Mouse (Mus musculus) hindbrain, postnatal 0 days (tissue): ENCODE measurements around the gene Actr10. TPM values are rescaled to one million over a fixed set of nuclear protein-coding genes. Genes with fewer than 3 reads are reported as not detected.
A peak's percentile ranks its signal among the peaks of the same experiment; 100 is the strongest.

Experiments used
- ATAC-seq: fragments of 200-750 bp; cut with Nextera tagmentation; 2 replicates; pipeline ENCODE4 v1.8.0; 2017; ENCODE audit warnings: mild to moderate bottlenecking, moderate TSS enrichment, moderate library complexity
- DNase-seq: peaks from one replicate; pipeline ENCODE4 v3.0.0-alpha.2; 2015; ENCODE audit warnings: low spot score
- H3K27ac ChIP-seq: fragments of 300-500 bp; sonication (generic); 2 replicates; pipeline ENCODE4 v1.5.1; 2014; ENCODE audit warnings: mild to moderate bottlenecking
- H3K27me3 ChIP-seq: fragments of 300-500 bp; sonication (generic); 2 replicates; pipeline ENCODE4 v1.6.1; 2014; ENCODE audit warnings: low read length, mixed read lengths; ENCODE audit not compliant: insufficient read depth
- H3K36me3 ChIP-seq: fragments of 300-500 bp; sonication (generic); 2 replicates; pipeline ENCODE4 v1.6.1; 2014; ENCODE audit warnings: low read length, mixed read lengths; ENCODE audit not compliant: insufficient read depth
- H3K4me1 ChIP-seq: fragments of 300-500 bp; sonication (generic); 2 replicates; pipeline ENCODE4 v1.6.1; 2014; ENCODE audit warnings: antibody characterized with exemption, low read length, mixed read lengths; ENCODE audit not compliant: insufficient read depth
- H3K4me2 ChIP-seq: fragments of 300-500 bp; sonication (generic); 2 replicates; pipeline ENCODE4 v1.6.1; 2014; ENCODE audit warnings: low read depth, mild to moderate bottlenecking, low read length, moderate library complexity, mixed read lengths
- H3K4me3 ChIP-seq: fragments of 300-500 bp; sonication (generic); 2 replicates; pipeline ENCODE4 v1.5.1; 2014; ENCODE audit warnings: low read length
- H3K9ac ChIP-seq: fragments of 300-500 bp; sonication (generic); replicated peaks from 2 replicates; pipeline ENCODE4 v1.6.1; 2014; ENCODE audit warnings: mild to moderate bottlenecking, low read length, moderate library complexity, mixed read lengths
- H3K9me3 ChIP-seq: fragments of 300-500 bp; sonication (generic); 2 replicates; pipeline ENCODE4 v1.6.1; 2016; ENCODE audit warnings: low read length, mixed read lengths
- CTCF ChIP-seq: IDR thresholded peaks from 2 replicates; pipeline ENCODE4 v1.5.1; 2016; ENCODE audit warnings: antibody characterized with exemption, control low read depth, low read depth
- WGBS: fragments of 180-500 bp; shearing (Covaris S2); extraction: QIAGEN DNeasy Blood & Tissue Kit; methylation state at CpG from one replicate; pipeline ENCODE4 v1.1.7; 2014; 5-methylcytosine and 5-hydroxymethylcytosine counted together
- polyA plus RNA-seq: library from polyadenylated mRNA; unstranded; fragments of >200 nt; fragmentation: Nextera tagmentation; extraction: Ambion mirVana; gene quantifications from 2 replicates; pipeline ENCODE4 v1.2.1, GENCODE M21; 2015
- total RNA-seq: library from RNA; depleted of rRNA; stranded (reverse); fragments of >200 nt; gene quantifications from 2 replicates; pipeline ENCODE4 v1.2.3, GENCODE M21; 2014; rRNA removed

The Actr10 gene
- total and polyA plus RNA-seq, 2 experiments from 2014 or later = 123 to 176 TPM

DNA sequence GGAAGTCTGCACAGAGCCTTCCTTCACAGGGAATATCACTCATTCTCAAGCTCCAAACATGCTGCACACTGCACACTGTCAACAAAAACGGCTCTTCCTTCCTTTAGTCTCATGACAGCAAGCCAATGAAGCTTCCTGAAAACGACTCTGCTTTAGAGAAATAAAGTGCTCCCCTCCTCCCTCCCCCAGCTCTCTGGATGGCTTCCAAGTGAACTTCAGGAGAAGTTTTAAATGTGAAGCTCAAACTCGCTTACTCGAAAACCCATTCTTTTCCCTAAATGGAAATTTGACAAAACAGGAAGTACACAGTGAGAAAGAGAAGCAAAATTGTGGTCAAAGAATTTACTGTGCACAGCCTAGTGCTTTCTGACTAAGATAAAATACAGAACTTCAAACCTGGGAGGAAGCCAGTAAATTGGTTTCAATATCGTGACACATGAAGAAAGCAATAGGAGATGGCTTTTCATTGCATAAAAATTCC, 61.8 kb downstream of the Actr10 start:
- DNase-seq (peak; percentile 41), ATAC-seq (no peak)
- Histone ChIP-seq H3K9ac (no peak overlapping the region), H3K27ac (peak overlapping the region; percentile 36), H3K36me3 (peaks cover 26% of the 10 kb centered on the region), H3K4me2 (peak overlapping the region; percentile 25; the same call in 1 of the 2 replicates), H3K27me3 (no peaks in the 10 kb centered on the region), H3K9me3 (no peaks in the 10 kb centered on the region), H3K4me3 (no peak overlapping the region), H3K4me1 (no peaks in the 10 kb centered on the region)
- WGBS = 30% methylated on average over 5 of the region's 5 CpGs
- TF ChIP-seq CTCF = no peak

DNA sequence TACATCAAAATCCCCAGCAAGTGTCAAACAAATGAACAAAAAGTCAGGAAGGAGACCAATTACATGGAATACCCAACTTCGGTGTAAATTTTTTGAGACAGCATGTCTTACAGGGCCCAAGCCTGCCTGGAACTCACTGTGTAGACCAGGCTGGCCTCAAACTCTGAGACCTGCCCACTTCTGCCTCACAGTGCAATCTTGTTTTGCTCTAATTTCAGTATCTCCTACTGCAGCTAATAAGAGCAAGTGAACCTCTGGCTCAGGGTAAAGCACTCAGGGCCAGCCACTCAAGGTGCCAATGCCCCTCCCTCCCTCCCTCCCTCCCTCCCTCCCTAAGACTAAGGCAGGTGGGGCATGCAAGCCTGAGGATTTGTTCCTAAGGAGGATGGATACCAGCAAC, 62.7 kb downstream of the Actr10 start:
- WGBS = 82% methylated on average over 1 of the region's 1 CpGs
- H3K9me3 ChIP-seq = no peaks in the 10 kb centered on the region
- H3K36me3 ChIP-seq = peaks cover 30% of the 10 kb centered on the region
- H3K27ac ChIP-seq = no peak overlapping the region
- H3K9ac ChIP-seq = no peak overlapping the region
- no peaks in the 10 kb centered on the region for H3K27me3 ChIP-seq
- H3K4me3 ChIP-seq = no peak overlapping the region
- no peak for TF ChIP-seq CTCF
- ATAC-seq = no peak
- no peak for DNase-seq
- no peaks in the 10 kb centered on the region for H3K4me1 ChIP-seq
- no peak overlapping the region for H3K4me2 ChIP-seq

GRCm38 (mm10) chr12:71001456-71001855, 63.8 kb downstream of the Actr10 start:
- Histone ChIP-seq H3K9me3 (no peaks in the 10 kb centered on the region), H3K36me3 (peaks cover 30% of the 10 kb centered on the region), H3K27me3 (no peaks in the 10 kb centered on the region), H3K4me1 (no peaks in the 10 kb centered on the region), H3K27ac (peak overlapping the region; percentile 8; the same call in 1 of the 2 replicates), H3K4me2 (no peak overlapping the region), H3K9ac (no peak overlapping the region), H3K4me3 (no peak overlapping the region)
- WGBS = 49% methylated on average over 6 of the region's 6 CpGs
- DNase-seq (peak; percentile 8), ATAC-seq (no peak)
- TF ChIP-seq CTCF = no peak

DNA sequence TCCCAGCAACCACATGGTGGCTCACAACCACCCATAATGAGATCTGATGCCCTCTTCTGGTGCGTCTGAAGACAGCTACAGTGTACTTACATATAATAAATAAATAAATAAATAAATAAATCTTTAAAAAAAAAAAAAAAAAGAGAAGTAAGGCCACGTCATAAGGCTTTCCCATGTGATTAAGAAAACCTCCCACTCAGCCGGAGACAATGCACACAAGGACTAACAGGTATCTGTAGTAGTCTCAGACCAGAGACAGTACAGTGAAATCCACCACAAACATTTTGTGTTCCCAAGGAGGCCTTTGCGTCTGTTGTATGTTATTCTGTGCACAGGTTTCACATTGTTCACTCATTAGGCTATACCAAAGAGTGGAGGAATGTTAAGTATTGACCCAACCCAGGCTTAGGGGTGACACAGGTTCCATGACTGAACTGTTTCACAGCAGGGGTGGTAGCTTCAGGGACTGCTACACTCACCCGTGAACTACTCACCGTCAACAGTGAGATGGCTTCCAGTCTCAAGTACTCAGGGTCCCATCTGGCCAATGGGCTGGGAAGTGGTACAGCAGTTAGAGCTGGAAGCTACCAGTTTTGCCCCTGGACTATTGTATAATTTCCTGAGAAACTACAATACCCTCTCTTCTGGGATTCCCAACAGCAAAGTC, 66.2 kb downstream of the Actr10 start:
- H3K36me3 ChIP-seq = peaks cover 36% of the 10 kb centered on the region

GRCm38 (mm10) chr12:71006141-71006540, 68.5 kb downstream of the Actr10 start:
- no peak overlapping the region for H3K4me2 ChIP-seq
- H3K36me3 ChIP-seq = peaks cover 34% of the 10 kb centered on the region
- ATAC-seq (no peak), DNase-seq (no peak)
- TF ChIP-seq CTCF = no peak
- no peak overlapping the region for H3K9ac ChIP-seq
- H3K27ac ChIP-seq = no peak overlapping the region
- WGBS = 92% methylated on average over 6 of the region's 6 CpGs
- no peaks in the 10 kb centered on the region for H3K9me3 ChIP-seq
- H3K27me3 ChIP-seq = no peaks in the 10 kb centered on the region
- H3K4me1 ChIP-seq = no peaks in the 10 kb centered on the region
- no peak overlapping the region for H3K4me3 ChIP-seq

More for the DNA sequence above, 66.2 kb downstream of the Actr10 start:
- DNase-seq = no peak
- Histone ChIP-seq H3K4me2 (no peak overlapping the region), H3K9me3 (no peaks in the 10 kb centered on the region), H3K27me3 (no peaks in the 10 kb centered on the region), H3K4me3 (no peak overlapping the region), H3K9ac (no peak overlapping the region), H3K27ac (no peak overlapping the region), H3K4me1 (no peaks in the 10 kb centered on the region)
- 87% methylated on average over 5 of the region's 6 CpGs for WGBS
- ATAC-seq = no peak
- TF ChIP-seq CTCF = no peak

DNA sequence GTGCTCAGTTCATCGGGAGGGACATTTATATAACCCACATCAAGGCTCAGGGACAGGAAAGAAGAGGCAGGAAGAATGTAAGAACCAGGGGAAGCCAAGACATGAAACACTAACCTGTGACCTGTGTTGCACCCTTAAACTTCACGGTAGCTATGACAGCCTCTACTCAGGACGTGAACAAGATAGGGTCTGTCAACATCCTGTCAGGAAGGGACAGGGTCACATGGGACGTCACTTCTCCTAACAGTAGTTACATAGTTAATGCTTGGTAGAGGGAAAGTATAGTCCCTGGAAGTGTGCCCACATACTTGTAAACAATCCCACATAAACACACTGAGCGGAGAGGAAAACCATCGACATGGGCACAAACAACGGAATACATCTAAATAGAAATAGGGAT, 69.2 kb downstream of the Actr10 start:
- 87% methylated on average over 7 of the region's 7 CpGs for WGBS
- TF ChIP-seq CTCF = no peak
- Histone ChIP-seq H3K9ac (no peak overlapping the region), H3K27ac (no peak overlapping the region), H3K4me3 (no peak overlapping the region), H3K27me3 (no peaks in the 10 kb centered on the region), H3K4me1 (no peaks in the 10 kb centered on the region), H3K36me3 (peaks cover 34% of the 10 kb centered on the region), H3K4me2 (no peak overlapping the region), H3K9me3 (no peaks in the 10 kb centered on the region)
- ATAC-seq = no peak
- no peak for DNase-seq

DNA sequence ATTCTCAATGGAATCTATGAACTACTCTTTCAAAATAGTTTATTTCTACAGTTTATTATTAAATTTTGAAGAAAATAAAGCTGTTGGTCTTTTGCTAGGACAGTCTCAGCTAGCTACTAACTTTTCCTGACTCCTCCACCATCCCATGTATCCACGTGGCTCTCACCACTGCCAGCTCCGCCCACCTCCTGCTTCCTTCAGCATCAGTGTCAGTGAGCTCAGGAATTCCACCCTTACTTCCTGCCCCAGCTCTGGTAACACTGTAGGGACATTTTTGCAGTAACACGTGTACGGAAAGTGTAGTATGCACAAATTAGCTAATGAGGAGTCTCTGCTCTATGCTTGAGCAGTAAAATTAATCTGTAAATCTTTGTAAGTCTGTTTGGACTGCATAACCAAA, 72.1 kb downstream of the Actr10 start:
- Histone ChIP-seq H3K27me3 (no peaks in the 10 kb centered on the region), H3K27ac (no peak overlapping the region), H3K4me2 (no peak overlapping the region), H3K4me1 (no peaks in the 10 kb centered on the region), H3K4me3 (no peak overlapping the region), H3K36me3 (peaks cover 35% of the 10 kb centered on the region), H3K9ac (no peak overlapping the region), H3K9me3 (no peaks in the 10 kb centered on the region)
- DNase-seq = no peak
- 65% methylated on average over 4 of the region's 4 CpGs for WGBS
- TF ChIP-seq CTCF = no peak
- ATAC-seq = no peak

Other genes starting within 250 kb of the Actr10 start
- gene Frmd6, start 112.3 kb upstream of the Actr10 start, total RNA-seq = 7.0 and 7.9 TPM in 2 replicates
- 5.8 and 6.5 TPM in 2 replicates for gene Frmd6, start 112.3 kb upstream of the Actr10 start, polyA plus RNA-seq
- 99.7 and 118 TPM in 2 replicates for gene Psma3, start 36.8 kb downstream of the Actr10 start, total RNA-seq
- 533 and 543 TPM in 2 replicates for gene Psma3, start 36.8 kb downstream of the Actr10 start, polyA plus RNA-seq
- gene Arid4a, start 78.1 kb downstream of the Actr10 start, total RNA-seq = 4.7 and 7.1 TPM in 2 replicates
- 32.7 and 41.4 TPM in 2 replicates for gene Arid4a, start 78.1 kb downstream of the Actr10 start, polyA plus RNA-seq
- gene Tomm20l, start 173.6 kb downstream of the Actr10 start, total RNA-seq = not detected in 2 replicates
- gene Tomm20l, start 173.6 kb downstream of the Actr10 start, polyA plus RNA-seq = 0.29 TPM in 1 of 2 replicates, not detected in the other
- 46.2 and 58.0 TPM in 2 replicates for gene Timm9, start 198.8 kb downstream of the Actr10 start, total RNA-seq
- gene Timm9, start 198.8 kb downstream of the Actr10 start, polyA plus RNA-seq = 147 TPM in 2 replicates
- 7.2 and 7.8 TPM in 2 replicates for gene 2700049A03Rik, start 199.0 kb downstream of the Actr10 start, total RNA-seq
- gene 2700049A03Rik, start 199.0 kb downstream of the Actr10 start, polyA plus RNA-seq = 7.4 and 7.5 TPM in 2 replicates